Mouse (Mus musculus) CH12.LX (cell line): ENCODE data around the gene Cxadr.

Experiments used
- CTCF ChIP-seq, 2 experiments: IDR thresholded peaks in 1 of 2; conservative IDR thresholded peaks in 1 of 2; 2 replicates each; pipeline ENCODE4 v1.5.1; 2011 to 2012; ENCODE audit warnings: low read depth in 2 of 2, low read length in 2 of 2, improper control_type of control experiment in 1 of 2, inconsistent platforms in 1 of 2, mild to moderate bottlenecking in 1 of 2, moderate library complexity in 1 of 2
- KAT2A ChIP-seq: IDR thresholded peaks from 2 replicates; pipeline ENCODE4 v1.6.1; 2012; ENCODE audit warnings: low read length, improper control_type of control experiment, inconsistent platforms; ENCODE audit not compliant: insufficient replicate concordance
- MAX ChIP-seq: IDR thresholded peaks from 2 replicates; pipeline ENCODE4 v1.6.1; 2011; ENCODE audit warnings: low read length, improper control_type of control experiment
- NRF1 ChIP-seq: IDR thresholded peaks from 2 replicates; pipeline ENCODE4 v1.6.1; 2014; ENCODE audit warnings: low read depth, mild to moderate bottlenecking, inconsistent platforms, low read length, improper control_type of control experiment, moderate library complexity
- RCOR1 ChIP-seq: conservative IDR thresholded peaks from 2 replicates; pipeline ENCODE4 v1.6.1; 2012; ENCODE audit warnings: low read depth, mild to moderate bottlenecking, inconsistent platforms, low read length, improper control_type of control experiment
- USF1 ChIP-seq: IDR thresholded peaks from 2 replicates; pipeline ENCODE4 v1.6.1; 2014; ENCODE audit warnings: low read depth, mild to moderate bottlenecking, inconsistent platforms, low read length, improper control_type of control experiment

- TF ChIP-seq KAT2A (no peak), CTCF (conservative IDR thresholded peaks at IDR 0.05 in 1 of 2, IDR thresholded peaks at IDR 0.05 in 1 of 2; ENCODE audit: low read depth in 2 of 2, low read length in 2 of 2) (no peak), MAX (no peak), NRF1 (no peak), USF1 (no peak), RCOR1 (no peak)
Measured at GRCm38 (mm10) chr16:78280093-78280881, 21.0 kb upstream of the Cxadr start.
